Mouse (Mus musculus) heart, embryonic 13.5 days (tissue): ENCODE data around the gene Gm11985. TPM values are rescaled to one million over a fixed set of nuclear protein-coding genes. Genes with fewer than 3 reads are reported as not detected.
A peak's percentile ranks its signal among the peaks of the same experiment; 100 is the strongest.

Experiments
- ATAC-seq: fragments of 200-750 bp; cut with Nextera tagmentation; 2 replicates; pipeline ENCODE4 v1.8.0; 2017; ENCODE audit warnings: moderate TSS enrichment; ENCODE audit not compliant: insufficient number of reproducible peaks, low FRiP score, low TSS enrichment; ENCODE audit errors: extremely low read depth
- H3K27ac ChIP-seq: fragments of 300-500 bp; sonication (generic); replicated peaks from 2 replicates; pipeline ENCODE4 v1.5.1; 2015; ENCODE audit warnings: moderate library complexity, mild to moderate bottlenecking, inconsistent platforms
- H3K27me3 ChIP-seq: fragments of 300-500 bp; sonication (generic); replicated peaks from 2 replicates; pipeline ENCODE4 v1.6.1; 2015; ENCODE audit warnings: mild to moderate bottlenecking, inconsistent platforms
- H3K36me3 ChIP-seq: fragments of 300-500 bp; sonication (generic); 2 replicates; pipeline ENCODE4 v1.6.1; 2015; ENCODE audit warnings: mild to moderate bottlenecking, inconsistent platforms
- H3K4me1 ChIP-seq: fragments of 300-500 bp; sonication (generic); 2 replicates; pipeline ENCODE4 v1.6.1; 2015; ENCODE audit warnings: inconsistent platforms
- H3K4me2 ChIP-seq: fragments of 300-500 bp; sonication (generic); 2 replicates; pipeline ENCODE4 v1.6.1; 2015; ENCODE audit warnings: inconsistent platforms, mild to moderate bottlenecking, moderate library complexity
- H3K4me3 ChIP-seq: fragments of 300-500 bp; sonication (generic); 2 replicates; pipeline ENCODE4 v1.5.1; 2015; ENCODE audit warnings: moderate library complexity, mild to moderate bottlenecking, inconsistent platforms
- H3K9ac ChIP-seq: fragments of 300-500 bp; sonication (generic); 2 replicates; pipeline ENCODE4 v1.6.1; 2015; ENCODE audit warnings: inconsistent platforms, mild to moderate bottlenecking, moderate library complexity
- H3K9me3 ChIP-seq: fragments of 300-500 bp; sonication (generic); 2 replicates; pipeline ENCODE4 v1.6.1; 2016; ENCODE audit warnings: inconsistent platforms
- WGBS: fragments of 180-500 bp; shearing (Covaris S2); methylation state at CpG from one replicate; pipeline ENCODE4 v1.1.7; 2015; ENCODE audit warnings: mixed read lengths; 5-methylcytosine and 5-hydroxymethylcytosine counted together
- polyA plus RNA-seq: library from polyadenylated mRNA; unstranded; fragments of >200 nt; fragmentation: Nextera tagmentation; extraction: Ambion mirVana; gene quantifications from 2 replicates; pipeline ENCODE4 v1.2.1, GENCODE M21; 2015

Gm11985 gene
- polyA plus RNA-seq, 1 experiment from 2014 or later: not detected

DNA sequence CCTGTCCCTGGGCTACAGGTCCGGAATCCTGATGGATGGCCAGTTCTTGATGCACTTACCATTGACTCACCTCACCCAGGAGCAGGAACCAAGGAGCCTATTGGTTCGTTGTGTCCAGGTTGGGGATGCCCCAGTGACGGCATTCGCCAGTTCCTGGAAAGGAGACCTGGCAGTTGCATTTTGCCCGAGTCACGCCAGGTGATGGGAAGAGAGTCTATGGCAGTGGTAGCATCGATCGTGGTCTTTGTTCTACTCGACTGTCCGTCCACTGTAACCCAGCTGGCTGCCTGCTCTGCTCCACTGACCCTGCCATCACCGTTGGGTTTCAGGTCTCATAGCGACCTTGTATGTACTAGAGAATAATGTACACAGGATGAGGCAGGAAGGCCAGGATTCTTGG is 36.0 kb downstream of the Gm11985 start:
- no peak overlapping the region for H3K9ac ChIP-seq
- H3K4me1 ChIP-seq: no peaks in the 10 kb centered on the region
- no peak overlapping the region for H3K4me3 ChIP-seq
- no peaks in the 10 kb centered on the region for H3K27me3 ChIP-seq
- H3K4me2 ChIP-seq: no peak overlapping the region
- H3K27ac ChIP-seq: no peak overlapping the region
- no peak for ATAC-seq
- 90% methylated on average over 12 of the region's 12 CpGs for WGBS
- no peaks in the 10 kb centered on the region for H3K9me3 ChIP-seq
- H3K36me3 ChIP-seq: no peaks in the 10 kb centered on the region

DNA sequence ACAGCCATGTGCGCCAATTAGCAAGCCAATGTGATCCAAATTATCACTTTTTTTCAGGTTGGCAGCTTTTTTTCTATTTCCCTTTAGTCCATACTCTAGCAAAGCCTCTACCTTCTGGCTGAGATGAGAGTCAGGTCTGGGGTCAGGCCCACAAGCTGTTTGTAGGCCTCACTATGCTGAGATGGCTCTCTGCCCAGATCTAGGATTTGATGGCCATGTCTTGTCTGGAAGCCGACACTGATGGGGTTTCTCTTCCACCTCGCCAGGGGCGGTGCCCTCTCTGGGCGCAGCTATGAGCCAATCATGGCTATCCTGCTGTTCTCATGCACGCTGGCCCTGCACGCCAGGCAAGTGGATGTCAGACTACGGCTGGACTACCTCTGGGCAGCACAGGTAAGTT is 37.9 kb downstream of the Gm11985 start:
- Histone ChIP-seq H3K9me3 (no peaks in the 10 kb centered on the region), H3K9ac (no peak overlapping the region), H3K4me1 (no peaks in the 10 kb centered on the region), H3K4me3 (no peak overlapping the region), H3K36me3 (no peaks in the 10 kb centered on the region), H3K4me2 (no peak overlapping the region), H3K27ac (no peak overlapping the region), H3K27me3 (no peaks in the 10 kb centered on the region)
- 89% methylated on average over 8 of the region's 8 CpGs for WGBS
- no peak for ATAC-seq

GRCm38 (mm10) chr11:7149471-7149870 is 38.9 kb downstream of the Gm11985 start:
- Histone ChIP-seq H3K4me1 (no peaks in the 10 kb centered on the region), H3K4me3 (no peak overlapping the region), H3K27me3 (no peaks in the 10 kb centered on the region), H3K36me3 (no peaks in the 10 kb centered on the region), H3K9ac (no peak overlapping the region), H3K9me3 (no peaks in the 10 kb centered on the region), H3K4me2 (no peak overlapping the region), H3K27ac (no peak overlapping the region)
- ATAC-seq: no peak
- 65% methylated on average over 7 of the region's 7 CpGs for WGBS

DNA sequence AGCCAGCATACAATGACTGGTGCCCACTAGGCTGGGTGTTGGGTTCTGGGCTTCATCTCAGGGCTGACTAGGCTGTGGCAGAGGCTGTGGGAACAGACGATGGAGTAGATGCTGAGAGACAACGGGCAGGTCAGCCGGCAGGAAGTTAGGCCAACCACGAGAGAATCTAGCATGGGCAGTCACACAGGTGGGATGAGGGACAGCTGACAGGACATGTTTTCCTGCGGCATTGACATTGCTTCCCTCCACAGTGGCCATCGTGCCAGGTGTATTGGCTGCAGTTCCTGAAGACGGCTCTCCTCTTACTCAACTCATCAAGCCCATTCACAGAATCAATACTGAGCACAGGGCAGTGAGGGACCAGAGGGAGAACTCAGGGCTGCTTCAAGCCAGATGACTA is 40.4 kb downstream of the Gm11985 start:
- H3K27ac ChIP-seq: no peak overlapping the region
- 84% methylated on average over 7 of the region's 7 CpGs for WGBS
- no peak overlapping the region for H3K4me2 ChIP-seq
- no peaks in the 10 kb centered on the region for H3K27me3 ChIP-seq
- no peak overlapping the region for H3K4me3 ChIP-seq
- no peak overlapping the region for H3K9ac ChIP-seq
- H3K36me3 ChIP-seq: no peaks in the 10 kb centered on the region
- no peaks in the 10 kb centered on the region for H3K9me3 ChIP-seq
- peaks cover under 1% of the 10 kb centered on the region for H3K4me1 ChIP-seq
- ATAC-seq: no peak

GRCm38 (mm10) chr11:7147536-7147935 is 40.8 kb downstream of the Gm11985 start:
- Histone ChIP-seq H3K36me3 (no peaks in the 10 kb centered on the region), H3K4me3 (no peak overlapping the region), H3K9ac (no peak overlapping the region), H3K4me2 (no peak overlapping the region), H3K27ac (no peak overlapping the region), H3K4me1 (peaks cover 5% of the 10 kb centered on the region), H3K27me3 (no peaks in the 10 kb centered on the region), H3K9me3 (no peaks in the 10 kb centered on the region)
- 90% methylated on average over 8 of the region's 8 CpGs for WGBS
- no peak for ATAC-seq

GRCm38 (mm10) chr11:7145221-7145620 is 43.1 kb downstream of the Gm11985 start:
- Histone ChIP-seq H3K36me3 (no peaks in the 10 kb centered on the region), H3K27me3 (no peaks in the 10 kb centered on the region), H3K9ac (no peak overlapping the region), H3K9me3 (no peaks in the 10 kb centered on the region), H3K4me3 (no peak overlapping the region), H3K4me1 (peaks cover 18% of the 10 kb centered on the region), H3K27ac (no peak overlapping the region), H3K4me2 (no peak overlapping the region)
- 64% methylated on average over 4 of the region's 4 CpGs for WGBS
- ATAC-seq: no peak

DNA sequence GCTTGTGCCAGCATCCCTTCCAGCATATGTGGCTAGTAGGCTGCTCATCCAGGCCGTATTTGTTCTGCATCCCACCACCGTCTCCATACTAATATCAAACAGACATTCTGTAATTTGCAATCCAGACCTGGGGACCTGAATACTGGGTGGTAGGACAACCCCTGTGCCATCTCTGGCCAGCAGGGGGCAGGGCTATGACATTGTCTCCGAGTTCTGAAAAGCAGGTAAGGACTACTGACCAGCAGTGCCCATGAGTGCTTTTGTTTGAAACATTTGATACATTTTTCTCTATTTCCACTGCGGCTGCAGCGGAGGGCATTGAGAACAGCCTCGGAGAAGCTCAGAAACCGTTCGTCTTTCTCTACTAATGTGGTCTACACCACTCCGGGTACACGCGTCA is 44.0 kb downstream of the Gm11985 start:
- H3K9me3 ChIP-seq: no peaks in the 10 kb centered on the region
- H3K9ac ChIP-seq: no peak overlapping the region
- no peak overlapping the region for H3K4me3 ChIP-seq
- 82% methylated on average over 11 of the region's 11 CpGs for WGBS
- no peaks in the 10 kb centered on the region for H3K27me3 ChIP-seq
- no peak overlapping the region for H3K4me2 ChIP-seq
- H3K36me3 ChIP-seq: no peaks in the 10 kb centered on the region
- H3K4me1 ChIP-seq: peaks cover 19% of the 10 kb centered on the region
- H3K27ac ChIP-seq: no peak overlapping the region
- ATAC-seq: no peak

GRCm38 (mm10) chr11:7142725-7143124 is 45.6 kb downstream of the Gm11985 start:
- no peak for ATAC-seq
- no peaks in the 10 kb centered on the region for H3K36me3 ChIP-seq

GRCm38 (mm10) chr11:7140449-7140848 is 47.9 kb downstream of the Gm11985 start:
- ATAC-seq: no peak
- WGBS: 83% methylated on average over 3 of the region's 3 CpGs
- Histone ChIP-seq H3K4me3 (no peak overlapping the region), H3K9me3 (no peaks in the 10 kb centered on the region), H3K27ac (no peak overlapping the region), H3K27me3 (no peaks in the 10 kb centered on the region), H3K4me1 (peaks cover 24% of the 10 kb centered on the region), H3K36me3 (no peaks in the 10 kb centered on the region), H3K9ac (no peak overlapping the region), H3K4me2 (0 out of 2 replicates have a peak overlapping the region, but pooled peaks have one; percentile 22)

More at GRCm38 (mm10) chr11:7142725-7143124, 45.6 kb downstream of the Gm11985 start:
- Histone ChIP-seq H3K9me3 (no peaks in the 10 kb centered on the region), H3K9ac (no peak overlapping the region), H3K4me3 (no peak overlapping the region), H3K27me3 (no peaks in the 10 kb centered on the region), H3K4me2 (no peak overlapping the region), H3K27ac (0 out of 2 replicates have a peak overlapping the region, but pooled peaks have one; percentile 14), H3K4me1 (peaks cover 19% of the 10 kb centered on the region)
- 18% methylated on average over 3 of the region's 3 CpGs for WGBS

GRCm38 (mm10) chr11:7138370-7138769 is 50.0 kb downstream of the Gm11985 start:
- 77% methylated on average over 8 of the region's 8 CpGs for WGBS
- no peak overlapping the region for H3K27ac ChIP-seq

GRCm38 (mm10) chr11:7136246-7136855 is 52.0 kb downstream of the Gm11985 start:
- Histone ChIP-seq H3K36me3 (no peaks in the 10 kb centered on the region), H3K4me3 (no peak overlapping the region), H3K9ac (no peak overlapping the region), H3K27ac (no peak overlapping the region), H3K9me3 (no peaks in the 10 kb centered on the region), H3K4me1 (peaks cover 9% of the 10 kb centered on the region; the same call in 1 of the 2 replicates), H3K4me2 (no peak overlapping the region), H3K27me3 (no peaks in the 10 kb centered on the region)
- no peak for ATAC-seq
- 87% methylated on average over 5 of the region's 5 CpGs for WGBS

More at GRCm38 (mm10) chr11:7138370-7138769, 50.0 kb downstream of the Gm11985 start:
- Histone ChIP-seq H3K4me2 (peak overlapping the region; percentile 22), H3K36me3 (no peaks in the 10 kb centered on the region), H3K9me3 (no peaks in the 10 kb centered on the region), H3K4me1 (peaks cover 24% of the 10 kb centered on the region), H3K4me3 (no peak overlapping the region), H3K9ac (no peak overlapping the region), H3K27me3 (no peaks in the 10 kb centered on the region)
- ATAC-seq: no peak

DNA sequence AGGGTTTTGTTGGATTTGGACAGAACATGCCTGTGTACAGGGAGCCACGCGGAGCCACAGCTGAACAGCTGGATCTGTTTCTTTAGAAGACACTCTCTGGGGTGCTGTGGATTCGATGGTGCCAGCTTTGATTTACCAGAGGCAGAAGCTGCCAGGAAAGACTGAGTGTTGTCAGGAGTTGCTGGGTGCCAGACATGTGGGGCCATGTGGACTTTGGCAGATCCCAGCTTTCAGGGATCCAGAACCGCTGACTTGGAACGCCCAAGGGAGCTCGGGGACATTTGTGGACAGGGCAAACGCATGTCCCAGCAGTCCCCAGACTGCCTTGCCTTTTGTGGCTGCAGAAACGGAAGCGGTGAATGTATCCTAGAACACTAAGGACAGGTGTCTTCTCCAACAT is 52.6 kb downstream of the Gm11985 start:
- Histone ChIP-seq H3K4me2 (no peak overlapping the region), H3K36me3 (no peaks in the 10 kb centered on the region), H3K9me3 (no peaks in the 10 kb centered on the region), H3K4me3 (no peak overlapping the region), H3K4me1 (peaks cover 7% of the 10 kb centered on the region; the same call in 1 of the 2 replicates), H3K27me3 (no peaks in the 10 kb centered on the region), H3K9ac (no peak overlapping the region), H3K27ac (no peak overlapping the region)
- 78% methylated on average over 9 of the region's 9 CpGs for WGBS
- ATAC-seq: no peak
